Mouse (Mus musculus) heart, embryonic 12.5 days (tissue): ENCODE results near the gene Gm17542. TPM values are rescaled to one million over a fixed set of nuclear protein-coding genes. Genes with fewer than 3 reads are reported as not detected.

Experiments
- ATAC-seq: fragments of 200-750 bp; cut with Nextera tagmentation; 2 replicates; pipeline ENCODE4 v1.8.0; 2017; ENCODE audit warnings: moderate TSS enrichment, moderate library complexity; ENCODE audit not compliant: insufficient number of reproducible peaks, low FRiP score
- H3K27ac ChIP-seq: fragments of 300-500 bp; sonication (generic); 2 replicates; pipeline ENCODE4 v1.5.1; 2016; ENCODE audit warnings: mild to moderate bottlenecking, moderate library complexity; ENCODE audit not compliant: poor library complexity, severe bottlenecking
- H3K27me3 ChIP-seq: fragments of 300-500 bp; sonication (generic); replicated peaks from 2 replicates; pipeline ENCODE4 v1.6.1; 2016; ENCODE audit warnings: mild to moderate bottlenecking, moderate library complexity
- H3K36me3 ChIP-seq: fragments of 300-500 bp; sonication (generic); 2 replicates; pipeline ENCODE4 v1.6.1; 2016; ENCODE audit warnings: mild to moderate bottlenecking, moderate library complexity
- H3K4me1 ChIP-seq: fragments of 300-500 bp; sonication (generic); replicated peaks from 2 replicates; pipeline ENCODE4 v1.6.1; 2016; ENCODE audit warnings: mild to moderate bottlenecking
- H3K4me2 ChIP-seq: fragments of 300-500 bp; sonication (generic); 2 replicates; pipeline ENCODE4 v1.6.1; 2016; ENCODE audit warnings: mild to moderate bottlenecking, moderate library complexity
- H3K4me3 ChIP-seq: fragments of 300-500 bp; sonication (generic); 2 replicates; pipeline ENCODE4 v1.5.1; 2016; ENCODE audit warnings: mild to moderate bottlenecking
- H3K9ac ChIP-seq: fragments of 300-500 bp; sonication (generic); 2 replicates; pipeline ENCODE4 v1.6.1; 2016; ENCODE audit warnings: mild to moderate bottlenecking, moderate library complexity
- H3K9me3 ChIP-seq: fragments of 300-500 bp; sonication (generic); replicated peaks from 2 replicates; pipeline ENCODE4 v1.6.1; 2016; ENCODE audit warnings: mild to moderate bottlenecking, moderate library complexity
- WGBS: fragments of 180-500 bp; shearing (Covaris S2); methylation state at CpG from one replicate; pipeline ENCODE4 v1.1.7; 2016; 5-methylcytosine and 5-hydroxymethylcytosine counted together
- polyA plus RNA-seq: library from polyadenylated mRNA; unstranded; fragments of >200 nt; fragmentation: Nextera tagmentation; extraction: Ambion mirVana; gene quantifications from 2 replicates; pipeline ENCODE4 v1.2.1, GENCODE M21; 2016

Gene Gm17542
- polyA plus RNA-seq, 1 experiment from 2014 or later: not detected

- Histone ChIP-seq H3K27ac (no peak overlapping the region), H3K9me3 (no peaks in the 10 kb centered on the region; the same call in 1 of the 2 replicates), H3K4me3 (no peak overlapping the region), H3K4me2 (no peak overlapping the region), H3K4me1 (peaks cover 3% of the 10 kb centered on the region; the same call in 1 of the 2 replicates), H3K9ac (no peak overlapping the region), H3K36me3 (no peaks in the 10 kb centered on the region), H3K27me3 (peaks cover 17% of the 10 kb centered on the region)
- no peak for ATAC-seq
- 57% methylated on average over 6 of the region's 6 CpGs for WGBS
These were observed 38.7 kb downstream of the Gm17542 start for GRCm38 (mm10) chr10:58679298-58679697.

GRCm38 (mm10) chr10:58675533-58675932 is 42.5 kb downstream of the Gm17542 start, which contains the start of gene Edar:
TSS of gene Edar (minus strand) at chr10:58675654.
- Histone ChIP-seq H3K36me3 (no peaks in the 10 kb centered on the region), H3K4me2 (peak within 1 kb of the TSS; percentile 77), H3K27me3 (peaks cover 21% of the 10 kb centered on the region), H3K4me1 (peaks cover 3% of the 10 kb centered on the region; the same call in 1 of the 2 replicates), H3K9ac (peak within 1 kb of the TSS; percentile 58), H3K27ac (no peak within 1 kb of the TSS), H3K4me3 (peak within 1 kb of the TSS; percentile 46), H3K9me3 (no peaks in the 10 kb centered on the region)
- ATAC-seq: peak; percentile 53; the same call in 1 of the 2 replicates
- 2% methylated on average over 20 of the region's 20 CpGs for WGBS

GRCm38 (mm10) chr10:58673278-58674061 is 44.5 kb downstream of the Gm17542 start:
- WGBS: 45% methylated on average over 15 of the region's 15 CpGs
- no peaks in the 10 kb centered on the region for H3K36me3 ChIP-seq
- peaks cover 3% of the 10 kb centered on the region; the same call in 1 of the 2 replicates for H3K4me1 ChIP-seq
- H3K27ac ChIP-seq: no peak overlapping the region
- peaks cover 21% of the 10 kb centered on the region for H3K27me3 ChIP-seq
- ATAC-seq: no peak
- H3K4me2 ChIP-seq: peak overlapping the region; percentile 8; the same call in 1 of the 2 replicates
- no peak overlapping the region for H3K4me3 ChIP-seq
- no peak overlapping the region for H3K9ac ChIP-seq
- no peaks in the 10 kb centered on the region for H3K9me3 ChIP-seq

GRCm38 (mm10) chr10:58672557-58673277 is 45.3 kb downstream of the Gm17542 start:
- Histone ChIP-seq H3K27ac (no peak overlapping the region), H3K4me2 (no peak overlapping the region)
- no peak for ATAC-seq

GRCm38 (mm10) chr10:58663868-58664267 is 54.1 kb downstream of the Gm17542 start:
- Histone ChIP-seq H3K27ac (no peak overlapping the region), H3K4me3 (no peak overlapping the region), H3K4me1 (no peaks in the 10 kb centered on the region), H3K36me3 (no peaks in the 10 kb centered on the region), H3K27me3 (peaks cover 5% of the 10 kb centered on the region; the same call in 1 of the 2 replicates), H3K9ac (no peak overlapping the region), H3K9me3 (no peaks in the 10 kb centered on the region), H3K4me2 (no peak overlapping the region)
- WGBS: 78% methylated on average over 5 of the region's 5 CpGs
- ATAC-seq: no peak

More at GRCm38 (mm10) chr10:58672557-58673277, 45.3 kb downstream of the Gm17542 start:
- Histone ChIP-seq H3K4me1 (peaks cover 3% of the 10 kb centered on the region; the same call in 1 of the 2 replicates), H3K27me3 (peaks cover 24% of the 10 kb centered on the region), H3K36me3 (no peaks in the 10 kb centered on the region), H3K4me3 (no peak overlapping the region), H3K9ac (no peak overlapping the region), H3K9me3 (no peaks in the 10 kb centered on the region)
- WGBS: 73% methylated on average over 10 of the region's 10 CpGs

Other genes with a start within 250 kb of the Gm17542 start
- gene Ccdc138, start 220.3 kb downstream of the Gm17542 start, polyA plus RNA-seq: 6.7 and 7.2 TPM in 2 replicates
- gene Edar, start 42.6 kb downstream of the Gm17542 start, polyA plus RNA-seq: not detected in 2 replicates
- 0.17 and 0.71 TPM in 2 replicates for gene Sh3rf3, start 95.1 kb upstream of the Gm17542 start, polyA plus RNA-seq